Mouse (Mus musculus): Measurements from ENCODE around the gene Cops7a. TPM values are rescaled to one million over a fixed set of nuclear protein-coding genes. Genes with fewer than 3 reads are reported as not detected.

The Cops7a gene
- polyA plus RNA-seq, 1 experiment from 2014 or later = 93.8 TPM

DNA sequence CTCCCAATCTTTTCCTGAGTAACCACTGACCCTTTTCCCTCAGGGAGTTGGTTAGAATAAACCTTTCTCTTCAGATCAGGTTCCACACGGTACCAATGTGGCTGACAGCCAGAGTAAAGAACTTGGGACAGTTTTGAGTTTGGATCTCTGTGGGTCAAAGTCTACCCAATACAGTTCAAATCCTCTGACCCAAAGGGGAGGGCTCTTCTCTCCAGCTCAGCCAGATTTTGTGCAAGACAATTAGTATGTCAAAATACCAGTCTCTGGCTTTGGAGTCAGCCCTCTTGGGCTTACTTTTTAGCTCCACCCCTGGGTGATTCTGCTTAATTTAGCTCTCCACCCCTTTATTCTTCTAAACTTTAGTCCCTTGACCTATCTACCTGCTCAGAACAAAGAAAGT lies 35.1 kb downstream of the Cops7a start:
- Histone ChIP-seq H3K4me3 (ENCODE audit: low read depth, low read length) (peak overlapping the region; percentile 94), H3K36me3 (ENCODE audit: control insufficient read depth, insufficient read depth, low read length) (peaks cover 14% of the 10 kb centered on the region; the same call in 1 of the 2 replicates), H3K27ac (ENCODE audit: low read depth, low read length) (peak overlapping the region; percentile 97), H3K9me3 (ENCODE audit: control insufficient read depth, low read length) (no peaks in the 10 kb centered on the region), H3K4me1 (ENCODE audit: control insufficient read depth, insufficient read depth, low read length) (peaks cover 16% of the 10 kb centered on the region), H3K9ac (replicated peaks; ENCODE audit: low read depth, low read length) (peak overlapping the region; percentile 93), H3K27me3 (ENCODE audit: control insufficient read depth, insufficient read depth, low read length) (no peaks in the 10 kb centered on the region), H3K4me2 (ENCODE audit: low read depth, low read length) (peak overlapping the region; percentile 91; the same call in 1 of the 2 replicates)
- ATAC-seq (ENCODE audit: low read depth) = no peak
- WGBS = 36% methylated on average over 1 of the region's 1 CpGs

DNA sequence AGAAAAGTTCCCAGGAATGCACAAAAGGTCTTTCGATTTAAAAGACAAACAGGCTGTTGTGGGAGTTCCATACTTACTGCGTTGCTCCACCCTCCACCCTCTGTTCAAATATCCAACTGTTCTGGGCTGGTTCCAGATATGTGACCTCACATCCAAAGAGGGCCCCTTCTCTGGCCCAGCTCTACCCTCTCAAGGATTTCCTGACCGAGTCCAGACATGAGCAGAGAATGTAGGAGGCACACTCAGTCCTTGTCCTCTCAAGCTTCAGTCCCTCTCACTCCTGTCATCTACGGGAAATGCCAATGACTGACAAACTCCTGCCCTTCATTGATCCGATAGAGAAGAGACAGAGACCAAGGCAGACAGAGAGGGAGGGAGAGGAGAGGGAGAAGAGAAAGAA lies 39.4 kb downstream of the Cops7a start:
- no peak overlapping the region for H3K27ac ChIP-seq (ENCODE audit: low read depth, low read length)
- no peaks in the 10 kb centered on the region for H3K27me3 ChIP-seq (ENCODE audit: control insufficient read depth, insufficient read depth, low read length)
- H3K4me3 ChIP-seq (ENCODE audit: low read depth, low read length) = no peak overlapping the region
- H3K36me3 ChIP-seq (ENCODE audit: control insufficient read depth, insufficient read depth, low read length) = no peaks in the 10 kb centered on the region
- no peak overlapping the region for H3K4me2 ChIP-seq (ENCODE audit: low read depth, low read length)
- H3K4me1 ChIP-seq (ENCODE audit: control insufficient read depth, insufficient read depth, low read length) = peaks cover 8% of the 10 kb centered on the region; the same call in 1 of the 2 replicates
- ATAC-seq (ENCODE audit: low read depth) = no peak
- H3K9ac ChIP-seq (replicated peaks; ENCODE audit: low read depth, low read length) = no peak overlapping the region
- no peaks in the 10 kb centered on the region for H3K9me3 ChIP-seq (ENCODE audit: control insufficient read depth, low read length)
- WGBS = 57% methylated on average over 5 of the region's 5 CpGs

DNA sequence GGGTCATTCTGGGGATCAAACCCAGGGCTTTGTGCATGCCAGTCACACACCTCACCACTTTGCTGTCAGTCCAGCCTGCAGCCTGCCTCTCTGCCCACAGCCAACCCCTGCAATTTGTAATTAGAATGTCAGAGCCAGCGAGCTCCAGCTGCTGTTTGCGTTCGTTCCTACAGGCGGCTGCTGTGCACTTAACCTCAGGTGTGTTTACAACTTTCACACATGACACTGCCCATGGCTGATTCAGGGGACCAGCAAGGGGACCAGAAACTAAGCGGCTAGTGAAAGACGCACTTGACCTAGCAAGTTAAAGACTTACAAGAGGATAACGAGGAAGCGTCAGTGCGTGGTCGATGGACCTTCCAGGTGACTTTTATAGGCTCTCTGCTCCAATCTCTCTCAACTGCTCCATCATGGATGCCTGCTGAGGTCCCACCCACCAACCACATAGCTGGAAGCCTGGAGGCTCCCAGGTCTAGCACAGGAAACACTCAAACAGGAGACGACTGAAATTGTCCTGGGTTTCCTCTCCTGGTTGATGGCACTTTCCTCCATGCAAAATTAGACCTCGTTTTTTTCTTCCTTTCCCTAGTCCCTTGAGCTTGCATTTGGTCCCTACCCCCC lies 40.1 kb downstream of the Cops7a start:
- H3K4me3 ChIP-seq (ENCODE audit: low read depth, low read length) = no peak overlapping the region
- no peak for ATAC-seq (ENCODE audit: low read depth)

DNA sequence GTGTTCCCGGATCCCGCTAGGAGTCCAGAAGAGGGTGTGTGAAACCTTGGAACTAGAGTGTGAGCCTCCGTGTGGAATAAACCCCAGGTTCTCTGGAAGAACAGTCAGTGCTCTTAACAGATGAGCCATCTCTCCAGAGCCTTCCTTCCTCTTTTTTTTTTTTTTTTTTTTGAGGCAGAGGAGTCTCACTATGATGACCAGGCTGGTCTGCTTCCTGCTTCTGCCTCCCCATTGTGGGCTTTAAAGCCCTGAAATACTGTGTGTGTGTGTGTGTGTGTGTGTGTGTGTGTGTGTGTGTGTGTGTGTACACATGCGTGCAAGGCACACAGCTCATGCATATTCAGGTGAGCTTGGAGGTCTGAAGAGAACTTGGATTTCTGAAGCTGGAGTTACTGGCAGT lies 43.8 kb downstream of the Cops7a start:
- 65% methylated on average over 4 of the region's 4 CpGs for WGBS
- H3K4me3 ChIP-seq (ENCODE audit: low read depth, low read length) = no peak overlapping the region
- no peaks in the 10 kb centered on the region for H3K9me3 ChIP-seq (ENCODE audit: control insufficient read depth, low read length)
- peaks cover 15% of the 10 kb centered on the region; the same call in 1 of the 2 replicates for H3K4me1 ChIP-seq (ENCODE audit: control insufficient read depth, insufficient read depth, low read length)
- H3K36me3 ChIP-seq (ENCODE audit: control insufficient read depth, insufficient read depth, low read length) = no peaks in the 10 kb centered on the region
- no peak overlapping the region for H3K9ac ChIP-seq (replicated peaks; ENCODE audit: low read depth, low read length)
- no peaks in the 10 kb centered on the region for H3K27me3 ChIP-seq (ENCODE audit: control insufficient read depth, insufficient read depth, low read length)
- peak overlapping the region; percentile 100; the same call in 1 of the 2 replicates for H3K27ac ChIP-seq (ENCODE audit: low read depth, low read length)
- ATAC-seq (ENCODE audit: low read depth) = no peak
- H3K4me2 ChIP-seq (ENCODE audit: low read depth, low read length) = no peak overlapping the region

More for the DNA sequence above, 40.1 kb downstream of the Cops7a start:
- Histone ChIP-seq H3K9ac (replicated peaks; ENCODE audit: low read depth, low read length) (no peak overlapping the region), H3K9me3 (ENCODE audit: control insufficient read depth, low read length) (no peaks in the 10 kb centered on the region), H3K4me2 (ENCODE audit: low read depth, low read length) (no peak overlapping the region), H3K27ac (ENCODE audit: low read depth, low read length) (no peak overlapping the region), H3K36me3 (ENCODE audit: control insufficient read depth, insufficient read depth, low read length) (no peaks in the 10 kb centered on the region), H3K27me3 (ENCODE audit: control insufficient read depth, insufficient read depth, low read length) (no peaks in the 10 kb centered on the region), H3K4me1 (ENCODE audit: control insufficient read depth, insufficient read depth, low read length) (peaks cover 10% of the 10 kb centered on the region; the same call in 1 of the 2 replicates)
- 37% methylated on average over 12 of the region's 12 CpGs for WGBS

DNA sequence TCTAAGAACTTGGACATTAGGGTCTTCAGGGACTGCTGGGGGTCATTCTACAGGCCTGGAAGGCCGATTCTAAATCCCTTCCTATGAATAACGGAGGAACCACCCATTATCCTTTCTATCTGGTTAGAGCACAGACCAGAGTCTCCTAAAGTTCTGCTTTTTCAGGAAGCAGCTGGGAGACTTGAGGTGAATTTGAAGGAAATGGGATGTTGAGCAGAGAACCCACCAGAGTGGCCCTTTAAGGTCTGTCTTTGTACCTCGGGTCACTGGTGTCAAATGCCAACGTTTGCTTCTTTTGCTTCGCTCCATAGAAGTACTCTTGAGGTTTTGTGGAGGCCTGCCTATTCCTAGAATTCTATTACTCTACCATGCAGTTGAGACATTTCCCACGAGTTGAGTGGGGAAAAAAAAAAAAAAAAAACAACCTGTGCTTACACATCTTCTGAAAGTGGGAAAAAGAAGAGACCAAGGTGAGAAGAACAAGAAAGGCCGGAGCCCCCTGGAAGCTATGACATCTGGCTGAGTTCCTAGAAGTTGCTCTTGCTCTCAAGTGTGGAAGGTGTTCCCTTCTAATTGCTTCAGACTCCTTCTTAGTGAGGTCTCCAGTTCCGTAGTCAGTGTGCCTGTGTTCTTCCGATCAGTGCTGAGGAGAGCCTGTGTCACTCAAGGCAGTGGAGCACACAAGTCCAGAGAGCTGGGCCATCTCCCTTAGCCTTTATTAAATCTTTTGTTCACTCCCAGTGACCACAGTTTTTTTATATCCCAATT lies 44.8 kb downstream of the Cops7a start:
- peak overlapping the region; percentile 100 for H3K4me2 ChIP-seq (ENCODE audit: low read depth, low read length)
- 23% methylated on average over 9 of the region's 9 CpGs for WGBS
- H3K9ac ChIP-seq (replicated peaks; ENCODE audit: low read depth, low read length) = peak overlapping the region; percentile 49; the same call in 1 of the 2 replicates
- H3K4me1 ChIP-seq (ENCODE audit: control insufficient read depth, insufficient read depth, low read length) = peaks cover 19% of the 10 kb centered on the region
- no peaks in the 10 kb centered on the region for H3K9me3 ChIP-seq (ENCODE audit: control insufficient read depth, low read length)
- peak overlapping the region; percentile 20; the same call in 1 of the 2 replicates for H3K4me3 ChIP-seq (ENCODE audit: low read depth, low read length)
- no peaks in the 10 kb centered on the region for H3K36me3 ChIP-seq (ENCODE audit: control insufficient read depth, insufficient read depth, low read length)
- no peak for ATAC-seq (ENCODE audit: low read depth)
- no peaks in the 10 kb centered on the region for H3K27me3 ChIP-seq (ENCODE audit: control insufficient read depth, insufficient read depth, low read length)
- peak overlapping the region; percentile 100 for H3K27ac ChIP-seq (ENCODE audit: low read depth, low read length)

DNA sequence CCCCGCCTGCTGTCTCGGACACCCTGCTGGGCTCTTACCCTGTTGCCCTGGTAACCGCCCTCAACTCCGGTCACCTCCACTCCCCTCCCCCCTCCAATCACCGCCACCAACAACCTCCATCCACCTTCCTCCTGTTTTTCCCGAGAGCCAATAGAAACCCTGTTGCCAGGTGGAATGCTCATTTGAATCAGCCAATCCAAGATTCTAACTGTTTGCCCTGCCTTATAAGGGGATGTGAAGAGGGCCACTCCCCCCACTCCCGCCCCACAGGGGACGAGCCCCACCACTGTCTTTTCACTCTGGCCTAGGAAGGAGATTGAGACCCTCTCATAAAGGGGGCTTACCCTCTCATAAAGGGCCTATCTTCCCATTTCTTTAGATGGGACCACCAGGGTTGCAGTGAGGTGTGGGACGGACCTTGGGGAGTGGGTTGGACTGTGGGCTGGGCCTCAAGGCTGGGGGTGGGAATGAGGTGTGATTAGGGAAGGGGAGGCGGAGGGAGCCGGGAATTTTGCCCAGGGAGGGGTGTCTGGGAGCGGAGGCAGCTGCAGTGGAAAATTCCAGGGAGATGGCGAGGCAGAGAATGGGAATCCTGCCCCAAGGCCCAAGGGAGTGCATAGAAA lies 45.5 kb downstream of the Cops7a start, which contains the start of gene Ptms:
Ptms (minus strand) TSS at position 409 of the 623 bp plus-strand sequence.
- no peaks in the 10 kb centered on the region for H3K27me3 ChIP-seq (ENCODE audit: control insufficient read depth, insufficient read depth, low read length)
- H3K4me3 ChIP-seq (ENCODE audit: low read depth, low read length) = peak within 1 kb of the TSS; percentile 20; the same call in 1 of the 2 replicates
- H3K4me1 ChIP-seq (ENCODE audit: control insufficient read depth, insufficient read depth, low read length) = peaks cover 26% of the 10 kb centered on the region
- 1% methylated on average over 13 of the region's 13 CpGs for whole genome bisulfite sequencing
- no peaks in the 10 kb centered on the region for H3K9me3 ChIP-seq (ENCODE audit: control insufficient read depth, low read length)
- peaks cover under 1% of the 10 kb centered on the region; the same call in 1 of the 2 replicates for H3K36me3 ChIP-seq (ENCODE audit: control insufficient read depth, insufficient read depth, low read length)
- ATAC-seq (ENCODE audit: low read depth) = peak; percentile 85
- H3K4me2 ChIP-seq (ENCODE audit: low read depth, low read length) = peak within 1 kb of the TSS; percentile 100
- peak within 1 kb of the TSS; percentile 49 for H3K9ac ChIP-seq (replicated peaks; ENCODE audit: low read depth, low read length)
- H3K27ac ChIP-seq (ENCODE audit: low read depth, low read length) = peak within 1 kb of the TSS; percentile 100

DNA sequence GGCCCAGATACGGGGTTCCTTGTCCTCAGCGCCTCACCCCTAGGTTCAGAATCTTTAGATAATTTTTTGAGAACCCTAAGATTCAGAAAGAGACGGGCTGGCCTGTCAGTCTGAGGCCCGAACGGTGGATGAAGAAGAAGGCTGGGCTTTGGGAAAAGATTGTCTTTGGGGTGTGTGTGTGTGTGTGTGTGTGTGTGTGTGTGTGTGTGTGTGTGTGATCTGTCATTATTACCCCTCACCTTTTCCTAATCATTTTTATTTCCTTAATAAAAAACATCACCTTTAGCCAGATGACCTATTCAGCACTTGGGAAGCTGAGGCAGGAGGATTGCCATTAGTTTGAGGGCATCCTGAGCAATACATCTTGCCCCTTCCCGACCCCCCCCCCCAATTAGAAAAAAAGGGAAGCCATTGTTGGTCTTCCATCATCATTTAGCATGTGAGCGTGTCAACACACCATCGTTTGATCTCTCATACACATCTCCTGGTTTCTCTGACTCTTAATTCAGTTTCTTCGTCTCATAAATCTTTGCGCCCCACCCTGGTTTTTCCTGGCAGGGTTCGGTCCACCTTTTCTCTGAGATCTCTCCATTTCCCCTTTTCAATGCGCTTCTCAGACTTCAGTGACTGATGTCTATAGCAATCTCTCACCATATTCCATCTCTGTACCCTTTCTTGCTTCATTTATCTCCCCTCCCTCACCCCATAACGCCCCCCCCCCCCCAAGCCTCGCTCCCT lies 46.3 kb downstream of the Cops7a start:
- 14% methylated on average over 14 of the region's 14 CpGs for WGBS

DNA sequence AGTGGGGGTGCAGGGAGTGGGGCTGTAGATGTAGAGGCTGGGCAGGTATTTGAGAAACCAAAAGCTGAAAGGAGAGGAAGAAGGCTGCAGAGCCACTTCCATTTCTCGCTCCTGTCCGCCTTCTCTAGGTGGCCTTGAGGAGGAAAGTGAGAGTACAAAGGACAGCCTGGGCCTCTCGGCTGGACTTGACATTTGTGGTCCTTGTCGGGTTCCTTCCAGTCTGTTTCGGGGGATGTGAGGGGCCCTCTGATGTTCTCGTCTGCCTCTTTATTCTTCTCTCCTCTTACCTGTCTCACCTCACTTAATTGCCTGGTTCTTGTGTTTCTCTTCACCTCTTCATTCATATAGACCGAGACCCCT lies 47.0 kb downstream of the Cops7a start:
- no peak for ATAC-seq (ENCODE audit: low read depth)
- H3K27me3 ChIP-seq (ENCODE audit: control insufficient read depth, insufficient read depth, low read length) = no peaks in the 10 kb centered on the region
- H3K4me3 ChIP-seq (ENCODE audit: low read depth, low read length) = peak overlapping the region; percentile 91
- H3K9me3 ChIP-seq (ENCODE audit: control insufficient read depth, low read length) = no peaks in the 10 kb centered on the region
- peak overlapping the region; percentile 100 for H3K27ac ChIP-seq (ENCODE audit: low read depth, low read length)
- peak overlapping the region; percentile 100 for H3K9ac ChIP-seq (replicated peaks; ENCODE audit: low read depth, low read length)
- peaks cover 31% of the 10 kb centered on the region for H3K4me1 ChIP-seq (ENCODE audit: control insufficient read depth, insufficient read depth, low read length)
- peaks cover 15% of the 10 kb centered on the region for H3K36me3 ChIP-seq (ENCODE audit: control insufficient read depth, insufficient read depth, low read length)
- peak overlapping the region; percentile 100 for H3K4me2 ChIP-seq (ENCODE audit: low read depth, low read length)
- whole genome bisulfite sequencing = 5% methylated on average over 7 of the region's 7 CpGs

More for the DNA sequence above, 46.3 kb downstream of the Cops7a start:
- Histone ChIP-seq H3K27me3 (ENCODE audit: control insufficient read depth, insufficient read depth, low read length) (no peaks in the 10 kb centered on the region), H3K9ac (replicated peaks; ENCODE audit: low read depth, low read length) (peak overlapping the region; percentile 100; the same call in 1 of the 2 replicates), H3K4me3 (ENCODE audit: low read depth, low read length) (peak overlapping the region; percentile 91), H3K27ac (ENCODE audit: low read depth, low read length) (peak overlapping the region; percentile 100), H3K4me2 (ENCODE audit: low read depth, low read length) (peak overlapping the region; percentile 100), H3K4me1 (ENCODE audit: control insufficient read depth, insufficient read depth, low read length) (peaks cover 31% of the 10 kb centered on the region), H3K36me3 (ENCODE audit: control insufficient read depth, insufficient read depth, low read length) (peaks cover 8% of the 10 kb centered on the region), H3K9me3 (ENCODE audit: control insufficient read depth, low read length) (no peaks in the 10 kb centered on the region)
- ATAC-seq (ENCODE audit: low read depth) = no peak
